Mouse (Mus musculus): Measurements from ENCODE around the gene Olfr608. TPM values are rescaled to one million over a fixed set of nuclear protein-coding genes. Genes with fewer than 3 reads are reported as not detected.
"Not testable (repeated sequence)": the region's sequence is repeated elsewhere in the genome, so short reads cannot be mapped to it uniquely, and the experiment has no call there.

Gene Olfr608
- total RNA-seq (2021) = not detected
- long read RNA-seq, experiment 1 = 0 reads
- long read RNA-seq, experiment 2 = 0 reads

- no peak for DNase-seq (ENCODE audit: low spot score in 2 of 2)
Measured at GRCm38 (mm10) chr7:103469577-103469976, at the start of gene Olfr608. TSS of gene Olfr608 (plus strand) at chr7:103469877.

GRCm38 (mm10) chr7:103445339-103445738 is 24.3 kb upstream of the Olfr608 start, which contains the start of gene Olfr605:
TSS of gene Olfr605 (minus strand) at chr7:103445439.
- no peak for DNase-seq (ENCODE audit: low spot score in 2 of 2)

DNA sequence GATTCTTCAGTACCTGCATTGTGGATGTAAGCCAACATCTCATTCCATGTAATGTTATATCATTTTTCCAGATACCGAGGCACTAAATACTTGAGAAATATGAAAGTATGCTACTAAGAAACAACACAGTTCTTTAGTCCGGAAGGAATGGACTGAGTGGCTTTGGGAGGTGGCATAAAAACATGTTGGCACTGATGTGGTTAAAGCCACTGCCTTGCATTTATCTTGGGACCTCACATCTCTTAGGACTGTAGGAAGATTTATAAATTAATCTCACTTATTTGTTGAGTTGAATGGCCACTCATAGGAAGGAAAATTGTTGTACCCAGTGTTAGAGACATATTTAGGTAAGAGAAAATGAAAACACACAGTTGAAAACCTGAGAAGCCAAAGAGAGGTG is 20.9 kb upstream of the Olfr608 start, which contains the start of gene Olfr606:
Gene Olfr606, plus strand, starts transcription at position 301 of the 400 bp plus-strand sequence.
- DNase-seq (ENCODE audit: low spot score in 2 of 2) = no peak

DNA sequence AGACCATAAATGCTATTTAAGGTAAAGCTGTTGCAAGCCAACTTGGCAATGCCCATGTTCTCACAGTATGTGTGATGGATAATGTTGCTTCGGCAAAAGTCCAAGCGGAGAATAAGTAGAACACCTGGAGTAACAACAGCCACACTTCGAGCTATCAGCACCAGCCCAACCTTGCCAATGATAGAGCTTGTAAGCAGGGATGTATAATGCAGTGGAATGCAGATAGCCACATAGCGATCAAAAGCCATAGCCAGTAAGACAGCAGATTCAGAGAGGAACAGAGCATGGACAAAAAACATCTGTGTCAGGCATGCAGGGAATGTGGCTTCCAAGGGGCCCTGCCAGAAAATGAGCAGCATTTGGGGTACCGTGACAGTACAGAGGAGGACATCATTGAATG is 9.1 kb upstream of the Olfr608 start:
- DNase-seq (ENCODE audit: low spot score in 2 of 2) = no peak

DNA sequence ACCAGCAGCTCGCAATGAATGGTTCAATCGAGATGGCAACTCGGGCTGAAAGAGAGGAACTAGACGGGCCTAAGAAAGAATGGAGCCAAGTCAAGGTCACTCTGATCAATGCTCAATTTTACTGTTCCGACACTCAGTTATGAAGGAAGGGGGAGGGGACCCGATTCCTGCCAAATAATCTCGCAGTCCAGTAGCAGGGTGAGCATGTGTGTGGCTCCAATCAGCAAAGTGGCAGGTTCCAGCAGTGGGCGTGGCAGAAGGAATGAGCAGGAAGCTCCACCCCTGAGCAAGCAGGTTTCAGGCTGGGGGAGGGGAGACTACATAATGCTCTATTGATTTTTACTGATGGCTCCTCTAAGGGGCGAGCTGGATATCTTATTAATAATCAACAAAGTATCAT is 7.4 kb downstream of the Olfr608 start:
- not testable (repeated sequence) for DNase-seq (ENCODE audit: low spot score in 2 of 2)

DNA sequence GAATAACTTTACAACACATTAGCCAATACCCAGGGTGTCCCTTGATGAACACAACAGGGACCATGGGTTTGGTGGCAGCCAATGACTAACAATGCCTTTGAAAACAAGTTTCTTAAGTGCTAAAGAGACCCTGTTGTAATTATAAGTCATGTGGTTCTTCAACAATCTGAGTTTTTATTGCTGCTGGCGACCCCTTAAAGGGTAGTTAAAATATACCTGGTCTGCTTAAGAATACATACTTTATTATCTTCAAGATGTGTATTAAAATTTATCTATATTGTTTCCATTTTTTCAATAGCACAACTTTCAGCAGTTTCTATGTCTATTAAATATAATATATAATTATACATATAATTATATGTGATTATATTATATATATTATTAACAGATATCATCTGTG is 28.3 kb downstream of the Olfr608 start, which contains the start of gene Olfr609:
Gene Olfr609, minus strand, starts transcription at position 101 of the 400 bp plus-strand sequence.
- DNase-seq (ENCODE audit: low spot score in 2 of 2) = no peak

GRCm38 (mm10) chr7:103512022-103512421 is 42.3 kb downstream of the Olfr608 start, which contains the start of gene Olfr610:
TSS of gene Olfr610 (minus strand) at chr7:103512122.
- DNase-seq (ENCODE audit: low spot score in 2 of 2) = no peak

- DNase-seq (ENCODE audit: low spot score in 2 of 2) = not testable (repeated sequence)
Measured at GRCm38 (mm10) chr7:103520746-103521145, 51.1 kb downstream of the Olfr608 start, which contains the start of gene Olfr611. TSS of gene Olfr611 (minus strand) at chr7:103520846.

Other genes starting within 250 kb of the Olfr608 start
- not detected for gene Usp17ld, start 217.4 kb upstream of the Olfr608 start, total RNA-seq (2021)
- not detected for gene Olfr596, start 164.2 kb upstream of the Olfr608 start, total RNA-seq (2021)
- gene Olfr597, start 153.6 kb upstream of the Olfr608 start, total RNA-seq (2021) = not detected
- not detected for gene Olfr598, start 146.3 kb upstream of the Olfr608 start, total RNA-seq (2021)
- not detected for gene Olfr599, start 134.0 kb upstream of the Olfr608 start, total RNA-seq (2021)
- not detected for gene Olfr600, start 120.2 kb upstream of the Olfr608 start, total RNA-seq (2021)
- gene Olfr601, start 107.2 kb upstream of the Olfr608 start, total RNA-seq (2021) = not detected
- not detected for gene Olfr603, start 83.7 kb upstream of the Olfr608 start, total RNA-seq (2021)
- gene Usp17lc, start 54.8 kb upstream of the Olfr608 start, total RNA-seq (2021) = not detected
- not detected for gene Olfr605, start 24.4 kb upstream of the Olfr608 start, total RNA-seq (2021)
- gene Olfr606, start 20.8 kb upstream of the Olfr608 start, total RNA-seq (2021) = not detected
- gene Olfr607, start 5.7 kb upstream of the Olfr608 start, total RNA-seq (2021) = not detected
- not detected for gene Olfr609, start 28.2 kb downstream of the Olfr608 start, total RNA-seq (2021)
- gene Olfr610, start 42.2 kb downstream of the Olfr608 start, total RNA-seq (2021) = not detected
- not detected for gene Olfr611, start 51.0 kb downstream of the Olfr608 start, total RNA-seq (2021)
- not detected for gene Olfr612, start 72.8 kb downstream of the Olfr608 start, total RNA-seq (2021)
- gene Olfr613, start 78.2 kb downstream of the Olfr608 start, total RNA-seq (2021) = not detected
- not detected for gene Olfr615, start 86.2 kb downstream of the Olfr608 start, total RNA-seq (2021)
- gene Olfr616, start 99.3 kb downstream of the Olfr608 start, total RNA-seq (2021) = not detected
- gene Olfr617, start 103.2 kb downstream of the Olfr608 start, total RNA-seq (2021) = not detected
- not detected for gene Olfr618, start 120.2 kb downstream of the Olfr608 start, total RNA-seq (2021)
- not detected for gene Olfr619, start 130.7 kb downstream of the Olfr608 start, total RNA-seq (2021)
- gene Olfr620, start 142.7 kb downstream of the Olfr608 start, total RNA-seq (2021) = not detected
- not detected for gene Olfr622, start 172.8 kb downstream of the Olfr608 start, total RNA-seq (2021)
- gene Olfr623, start 193.8 kb downstream of the Olfr608 start, total RNA-seq (2021) = not detected
- gene Olfr624, start 201.3 kb downstream of the Olfr608 start, total RNA-seq (2021) = not detected
- gene Olfr625-ps1, start 212.8 kb downstream of the Olfr608 start, total RNA-seq (2021) = not detected
- gene Olfr243, start 244.8 kb downstream of the Olfr608 start, total RNA-seq (2021) = not detected